Comparison of ENCODE assay signal across 18 mouse cellular contexts in the genomic region with DNA sequence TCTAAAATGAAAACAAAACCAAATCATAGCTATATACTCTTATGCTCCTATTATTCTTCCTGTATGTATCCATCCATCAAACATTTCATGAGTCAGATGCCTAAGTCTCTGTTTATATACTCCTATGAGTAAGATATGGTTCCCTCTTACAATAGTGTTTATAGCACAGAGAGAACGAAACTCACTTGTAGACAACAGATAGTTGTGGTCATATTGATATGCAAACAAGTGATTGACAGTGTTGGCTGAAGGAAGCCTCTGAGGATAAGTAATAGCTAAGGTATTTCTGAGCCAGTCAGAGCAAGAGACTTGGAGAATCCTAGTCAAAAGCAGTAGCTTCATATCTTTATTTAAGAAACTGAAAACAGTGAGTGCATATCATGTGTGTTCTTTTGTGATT.
DNase-seq lines count a peak whose midpoint lies in the region; TF ChIP-seq lines count a peak whose summit lies in the region.
"Had no signal": no experiment of that assay in that cellular context is flagged by ENCODE, and none has a peak within 500 bp of the region (broad histone marks: within the 10 kb centered on the region; RNA-seq: fewer than 3 reads in every experiment).

No protein-coding gene starts in this region.

- intact Hi-C loops in gastrocnemius, adult 2 months (cut with DNase I) = loop anchor here (5.0 kb wide), 1 partner anchor 66 kb away; no protein-coding TSS in a partner anchor

- TF ChIP-seq CTCF in gastrocnemius, adult 2 months (IDR thresholded peaks at IDR 0.05) = no peak

- no peak overlapping the region for H3K4me3 ChIP-seq in gastrocnemius, adult 2 months
- H3K4me3 ChIP-seq: embryonic facial prominence, embryonic 10.5 days; embryonic facial prominence, embryonic 12.5 days; forebrain, embryonic 13.5 days; forebrain, embryonic 15.5 days had no signal

- peak overlapping the region; percentile 87; the same call in 1 of the 2 replicates for H3K27ac ChIP-seq in gastrocnemius, adult 2 months
- H3K27ac ChIP-seq: embryonic facial prominence, embryonic 10.5 days; embryonic facial prominence, embryonic 12.5 days; forebrain, embryonic 13.5 days; forebrain, embryonic 15.5 days had no signal

- no peak for DNase-seq in gastrocnemius, adult 2 months
- DNase-seq in gastrocnemius, postnatal 25 days = no peak
- DNase-seq in 3T3-L1 (ENCODE audit: low read depth, low spot score) (peak; percentile 50), NIH3T3 (ENCODE audit: low read depth) (peak; percentile 48), MN1 (ENCODE audit: low spot score) (no peak)
- DNase-seq: adrenal gland, adult 8-10 months; adrenal gland, postnatal 14 days; adrenal gland, postnatal 36 days; cerebellum, adult 11-12 months; cerebellum, adult 2 months; cerebellum, adult 9-10 months; cerebellum, postnatal 10 days; cerebellum, postnatal 25 days; forebrain, postnatal 0 days had no signal

Comparison
In these comparisons a context has a peak if more than half of its experiments do, and no peak if none do; other contexts are left out.
1. DNase-seq: peak in 3T3-L1 (single experiment) and NIH3T3 (single experiment); none in gastrocnemius, adult 2 months (single experiment), gastrocnemius, postnatal 25 days (single experiment) and MN1 (single experiment).